Mouse (Mus musculus): Measurements from ENCODE around the gene Chd9.

Chd9 gene

GRCm38 (mm10) chr8:91089601-91090000 lies 261.4 kb downstream of the Chd9 start:
- no peak for DNase-seq

GRCm38 (mm10) chr8:91094135-91094534 lies 266.0 kb downstream of the Chd9 start:
- no peak for DNase-seq

GRCm38 (mm10) chr8:91098106-91098505 lies 270.0 kb downstream of the Chd9 start:
- DNase-seq: no peak

Measured in cerebellum, adult 9-10 months (tissue).